Mouse (Mus musculus): ENCODE measurements around the gene Naa38. TPM values are rescaled to one million over a fixed set of nuclear protein-coding genes. Genes with fewer than 3 reads are reported as not detected.

The Naa38 gene
- polyA plus RNA-seq, 1 experiment from 2014 or later = 105 TPM

GRCm38 (mm10) chr11:69418481-69419442 lies 23.5 kb downstream of the Naa38 start:
- peak overlapping the region; percentile 100 for H3K27ac ChIP-seq (ENCODE audit: low read depth, low read length)
- DNase-seq (ENCODE audit: low spot score) = peak; percentile 99
- peak overlapping the region; percentile 99 for H3K4me2 ChIP-seq (ENCODE audit: low read depth, low read length, severe bottlenecking)
- no peaks in the 10 kb centered on the region for H3K36me3 ChIP-seq (ENCODE audit: control insufficient read depth, insufficient read depth, low read length)
- H3K9me3 ChIP-seq (ENCODE audit: control insufficient read depth, low read length) = no peaks in the 10 kb centered on the region
- H3K27me3 ChIP-seq (ENCODE audit: control insufficient read depth, insufficient read depth, low read length) = peaks cover 17% of the 10 kb centered on the region
- H3K4me1 ChIP-seq (replicated peaks; ENCODE audit: control insufficient read depth, insufficient read depth, low read length) = peaks cover 29% of the 10 kb centered on the region
- H3K4me3 ChIP-seq (ENCODE audit: low read depth, low read length) = peak overlapping the region; percentile 81
- peak; percentile 88 for ATAC-seq (replicated peaks; ENCODE audit: low FRiP score)
- WGBS = under 1% methylated on average over 45 of the region's 45 CpGs
- peak overlapping the region; percentile 65 for H3K9ac ChIP-seq (ENCODE audit: low read length)

- H3K36me3 ChIP-seq (ENCODE audit: control insufficient read depth, insufficient read depth, low read length) = no peaks in the 10 kb centered on the region
- DNase-seq (ENCODE audit: low spot score) (peak; percentile 75), ATAC-seq (replicated peaks; ENCODE audit: low FRiP score) (no peak)
- H3K4me3 ChIP-seq (ENCODE audit: low read depth, low read length) = peak overlapping the region; percentile 81
- peaks cover 17% of the 10 kb centered on the region for H3K27me3 ChIP-seq (ENCODE audit: control insufficient read depth, insufficient read depth, low read length)
- peak overlapping the region; percentile 35; the same call in 1 of the 2 replicates for H3K9ac ChIP-seq (ENCODE audit: low read length)
- H3K27ac ChIP-seq (ENCODE audit: low read depth, low read length) = peak overlapping the region; percentile 100
- H3K4me2 ChIP-seq (ENCODE audit: low read depth, low read length, severe bottlenecking) = peak overlapping the region; percentile 99
- no peaks in the 10 kb centered on the region for H3K9me3 ChIP-seq (ENCODE audit: control insufficient read depth, low read length)
- peaks cover 23% of the 10 kb centered on the region for H3K4me1 ChIP-seq (replicated peaks; ENCODE audit: control insufficient read depth, insufficient read depth, low read length)
- WGBS = under 1% methylated on average over 19 of the region's 19 CpGs
Measured at GRCm38 (mm10) chr11:69419443-69419812, 24.1 kb downstream of the Naa38 start.

GRCm38 (mm10) chr11:69419813-69420553 lies 24.7 kb downstream of the Naa38 start:
- no peak for ATAC-seq (replicated peaks; ENCODE audit: low FRiP score)
- Histone ChIP-seq H3K9me3 (ENCODE audit: control insufficient read depth, low read length) (no peaks in the 10 kb centered on the region), H3K36me3 (ENCODE audit: control insufficient read depth, insufficient read depth, low read length) (no peaks in the 10 kb centered on the region), H3K27ac (ENCODE audit: low read depth, low read length) (peak overlapping the region; percentile 100; the same call in 1 of the 2 replicates), H3K9ac (ENCODE audit: low read length) (peak overlapping the region; percentile 35; the same call in 1 of the 2 replicates), H3K4me3 (ENCODE audit: low read depth, low read length) (peak overlapping the region; percentile 81), H3K4me1 (replicated peaks; ENCODE audit: control insufficient read depth, insufficient read depth, low read length) (peaks cover 21% of the 10 kb centered on the region), H3K27me3 (ENCODE audit: control insufficient read depth, insufficient read depth, low read length) (peaks cover 17% of the 10 kb centered on the region), H3K4me2 (ENCODE audit: low read depth, low read length, severe bottlenecking) (peak overlapping the region; percentile 99)
- 1% methylated on average over 31 of the region's 31 CpGs for WGBS
- peak; percentile 74 for DNase-seq (ENCODE audit: low spot score)

GRCm38 (mm10) chr11:69420554-69421000 lies 25.3 kb downstream of the Naa38 start:
- H3K4me1 ChIP-seq (replicated peaks; ENCODE audit: control insufficient read depth, insufficient read depth, low read length) = peaks cover 21% of the 10 kb centered on the region
- H3K4me3 ChIP-seq (ENCODE audit: low read depth, low read length) = peak overlapping the region; percentile 81
- H3K9ac ChIP-seq (ENCODE audit: low read length) = no peak overlapping the region
- peak; percentile 45 for DNase-seq (ENCODE audit: low spot score)
- H3K27ac ChIP-seq (ENCODE audit: low read depth, low read length) = no peak overlapping the region
- H3K27me3 ChIP-seq (ENCODE audit: control insufficient read depth, insufficient read depth, low read length) = peaks cover 17% of the 10 kb centered on the region
- no peaks in the 10 kb centered on the region for H3K36me3 ChIP-seq (ENCODE audit: control insufficient read depth, insufficient read depth, low read length)
- no peaks in the 10 kb centered on the region for H3K9me3 ChIP-seq (ENCODE audit: control insufficient read depth, low read length)
- no peak for ATAC-seq (replicated peaks; ENCODE audit: low FRiP score)
- H3K4me2 ChIP-seq (ENCODE audit: low read depth, low read length, severe bottlenecking) = peak overlapping the region; percentile 99
- WGBS = 10% methylated on average over 10 of the region's 10 CpGs

GRCm38 (mm10) chr11:69421131-69421977 lies 26.1 kb downstream of the Naa38 start:
- 11% methylated on average over 25 of the region's 25 CpGs for WGBS
- Histone ChIP-seq H3K4me2 (ENCODE audit: low read depth, low read length, severe bottlenecking) (no peak overlapping the region), H3K9me3 (ENCODE audit: control insufficient read depth, low read length) (no peaks in the 10 kb centered on the region), H3K27ac (ENCODE audit: low read depth, low read length) (no peak overlapping the region), H3K27me3 (ENCODE audit: control insufficient read depth, insufficient read depth, low read length) (peaks cover 17% of the 10 kb centered on the region), H3K4me3 (ENCODE audit: low read depth, low read length) (no peak overlapping the region), H3K4me1 (replicated peaks; ENCODE audit: control insufficient read depth, insufficient read depth, low read length) (peaks cover 21% of the 10 kb centered on the region), H3K9ac (ENCODE audit: low read length) (no peak overlapping the region), H3K36me3 (ENCODE audit: control insufficient read depth, insufficient read depth, low read length) (no peaks in the 10 kb centered on the region)
- ATAC-seq (replicated peaks; ENCODE audit: low FRiP score) (no peak), DNase-seq (ENCODE audit: low spot score) (peak; percentile 61)

- ATAC-seq (replicated peaks; ENCODE audit: low FRiP score) (no peak), DNase-seq (ENCODE audit: low spot score) (no peak)
- Histone ChIP-seq H3K27ac (ENCODE audit: low read depth, low read length) (no peak overlapping the region), H3K4me2 (ENCODE audit: low read depth, low read length, severe bottlenecking) (no peak overlapping the region), H3K4me3 (ENCODE audit: low read depth, low read length) (no peak overlapping the region), H3K36me3 (ENCODE audit: control insufficient read depth, insufficient read depth, low read length) (no peaks in the 10 kb centered on the region), H3K4me1 (replicated peaks; ENCODE audit: control insufficient read depth, insufficient read depth, low read length) (peaks cover 18% of the 10 kb centered on the region), H3K9ac (ENCODE audit: low read length) (no peak overlapping the region), H3K27me3 (ENCODE audit: control insufficient read depth, insufficient read depth, low read length) (peaks cover 17% of the 10 kb centered on the region), H3K9me3 (ENCODE audit: control insufficient read depth, low read length) (no peaks in the 10 kb centered on the region)
- WGBS = 93% methylated on average over 10 of the region's 10 CpGs
Measured at GRCm38 (mm10) chr11:69422842-69423241, 27.6 kb downstream of the Naa38 start.

- no peak for DNase-seq (ENCODE audit: low spot score)
- ATAC-seq (replicated peaks; ENCODE audit: low FRiP score) = no peak
- 81% methylated on average over 6 of the region's 6 CpGs for WGBS
Measured at GRCm38 (mm10) chr11:69423885-69424284, 28.6 kb downstream of the Naa38 start.

GRCm38 (mm10) chr11:69426246-69426645 lies 31.0 kb downstream of the Naa38 start:
- H3K4me1 ChIP-seq (replicated peaks; ENCODE audit: control insufficient read depth, insufficient read depth, low read length) = 0 out of 2 replicates have a peak, but pooled peaks cover under 1% of the 10 kb centered on the region
- no peaks in the 10 kb centered on the region for H3K9me3 ChIP-seq (ENCODE audit: control insufficient read depth, low read length)
- ATAC-seq (replicated peaks; ENCODE audit: low FRiP score) = no peak
- no peak overlapping the region for H3K27ac ChIP-seq (ENCODE audit: low read depth, low read length)
- no peak overlapping the region for H3K9ac ChIP-seq (ENCODE audit: low read length)
- no peak overlapping the region for H3K4me2 ChIP-seq (ENCODE audit: low read depth, low read length, severe bottlenecking)
- no peaks in the 10 kb centered on the region for H3K36me3 ChIP-seq (ENCODE audit: control insufficient read depth, insufficient read depth, low read length)
- peaks cover 9% of the 10 kb centered on the region for H3K27me3 ChIP-seq (ENCODE audit: control insufficient read depth, insufficient read depth, low read length)
- WGBS = 86% methylated on average over 2 of the region's 2 CpGs
- no peak for DNase-seq (ENCODE audit: low spot score)
- no peak overlapping the region for H3K4me3 ChIP-seq (ENCODE audit: low read depth, low read length)

More at GRCm38 (mm10) chr11:69423885-69424284, 28.6 kb downstream of the Naa38 start:
- peaks cover 15% of the 10 kb centered on the region for H3K4me1 ChIP-seq (replicated peaks; ENCODE audit: control insufficient read depth, insufficient read depth, low read length)
- H3K4me2 ChIP-seq (ENCODE audit: low read depth, low read length, severe bottlenecking) = no peak overlapping the region
- no peaks in the 10 kb centered on the region for H3K9me3 ChIP-seq (ENCODE audit: control insufficient read depth, low read length)
- no peaks in the 10 kb centered on the region for H3K36me3 ChIP-seq (ENCODE audit: control insufficient read depth, insufficient read depth, low read length)
- H3K9ac ChIP-seq (ENCODE audit: low read length) = no peak overlapping the region
- no peak overlapping the region for H3K4me3 ChIP-seq (ENCODE audit: low read depth, low read length)
- H3K27ac ChIP-seq (ENCODE audit: low read depth, low read length) = no peak overlapping the region
- H3K27me3 ChIP-seq (ENCODE audit: control insufficient read depth, insufficient read depth, low read length) = peaks cover 17% of the 10 kb centered on the region
